Mouse (Mus musculus): ENCODE data around the gene Arx. TPM values are rescaled to one million over a fixed set of nuclear protein-coding genes. Genes with fewer than 3 reads are reported as not detected.

Arx gene
- total RNA-seq, 1 experiment = 0.09 TPM

- H3K36me3 ChIP-seq (ENCODE audit: control insufficient read depth, insufficient read depth, low read length, poor library complexity, severe bottlenecking) = no peaks in the 10 kb centered on the region
- no peak for DNase-seq (ENCODE audit: low read depth, low spot score)
- no peak overlapping the region for H3K4me3 ChIP-seq (ENCODE audit: insufficient read depth in 1 of 2, low read depth in 1 of 2, low read length in 2 of 2, poor library complexity in 1 of 2, severe bottlenecking in 1 of 2)
- no peaks in the 10 kb centered on the region for H3K4me1 ChIP-seq (ENCODE audit: control insufficient read depth in 2 of 2, insufficient read depth in 2 of 2, low read length in 2 of 2, poor library complexity in 1 of 2)
- in situ Hi-C loops (cut with MboI; ENCODE audit: low sequenced_read_pairs in 2 of 2, unreplicated experiment in 2 of 2) = no loop called here
- no peaks in the 10 kb centered on the region for H3K9me3 ChIP-seq (ENCODE audit: control insufficient read depth, insufficient read depth, low read depth, low read length)
- no peak overlapping the region for H3K9ac ChIP-seq (ENCODE audit: insufficient read depth, low read depth, low read length, poor library complexity, severe bottlenecking)
- TF ChIP-seq HCFC1 (IDR thresholded peaks at IDR 0.05; ENCODE audit: borderline replicate concordance, insufficient read depth, low read length) (no peak), ZC3H11A (IDR thresholded peaks at IDR 0.05; ENCODE audit: borderline replicate concordance, low read depth, low read length) (no peak), ZNF384 (IDR thresholded peaks at IDR 0.05; ENCODE audit: low read depth, low read length) (no peak), MAFK (IDR thresholded peaks at IDR 0.05; ENCODE audit: insufficient read depth, low read depth, low read length) (no peak), CHD2 (IDR thresholded peaks at IDR 0.05; ENCODE audit: low read depth, low read length) (no peak)
- H3K27ac ChIP-seq (ENCODE audit: insufficient read depth, low read depth, low read length, poor library complexity, severe bottlenecking) = no peak overlapping the region
These were observed 3.7 kb downstream of the Arx start for GRCm38 (mm10) chrX:93289851-93290380.

- Histone ChIP-seq H3K36me3 (ENCODE audit: control insufficient read depth, insufficient read depth, low read length, poor library complexity, severe bottlenecking) (no peaks in the 10 kb centered on the region), H3K4me3 (ENCODE audit: insufficient read depth in 1 of 2, low read depth in 1 of 2, low read length in 2 of 2, poor library complexity in 1 of 2, severe bottlenecking in 1 of 2) (no peak overlapping the region), H3K9me3 (ENCODE audit: control insufficient read depth, insufficient read depth, low read depth, low read length) (no peaks in the 10 kb centered on the region), H3K9ac (ENCODE audit: insufficient read depth, low read depth, low read length, poor library complexity, severe bottlenecking) (no peak overlapping the region), H3K27ac (ENCODE audit: insufficient read depth, low read depth, low read length, poor library complexity, severe bottlenecking) (no peak overlapping the region), H3K4me1 (ENCODE audit: control insufficient read depth in 2 of 2, insufficient read depth in 2 of 2, low read length in 2 of 2, poor library complexity in 1 of 2) (no peaks in the 10 kb centered on the region)
- in situ Hi-C loops (cut with MboI; ENCODE audit: low sequenced_read_pairs in 2 of 2, unreplicated experiment in 2 of 2) = no loop called here
- TF ChIP-seq ZNF384 (IDR thresholded peaks at IDR 0.05; ENCODE audit: low read depth, low read length) (no peak), MAFK (IDR thresholded peaks at IDR 0.05; ENCODE audit: insufficient read depth, low read depth, low read length) (no peak), HCFC1 (IDR thresholded peaks at IDR 0.05; ENCODE audit: borderline replicate concordance, insufficient read depth, low read length) (no peak)
- DNase-seq (ENCODE audit: low read depth, low spot score) = no peak
These were observed 5.8 kb downstream of the Arx start for GRCm38 (mm10) chrX:93292031-93292430.

- no peaks in the 10 kb centered on the region for H3K4me1 ChIP-seq (ENCODE audit: control insufficient read depth in 2 of 2, insufficient read depth in 2 of 2, low read length in 2 of 2, poor library complexity in 1 of 2)
- TF ChIP-seq MAFK (IDR thresholded peaks at IDR 0.05; ENCODE audit: insufficient read depth, low read depth, low read length) = no peak
- no peak for TF ChIP-seq ZC3H11A (IDR thresholded peaks at IDR 0.05; ENCODE audit: borderline replicate concordance, low read depth, low read length)
- H3K27ac ChIP-seq (ENCODE audit: insufficient read depth, low read depth, low read length, poor library complexity, severe bottlenecking) = no peak overlapping the region
- no peaks in the 10 kb centered on the region for H3K36me3 ChIP-seq (ENCODE audit: control insufficient read depth, insufficient read depth, low read length, poor library complexity, severe bottlenecking)
- in situ Hi-C loops (cut with MboI; ENCODE audit: low sequenced_read_pairs in 2 of 2, unreplicated experiment in 2 of 2) = no loop called here
- H3K4me3 ChIP-seq (ENCODE audit: insufficient read depth in 1 of 2, low read depth in 1 of 2, low read length in 2 of 2, poor library complexity in 1 of 2, severe bottlenecking in 1 of 2) = no peak overlapping the region; a peak in 1 of 4 replicates
- H3K9ac ChIP-seq (ENCODE audit: insufficient read depth, low read depth, low read length, poor library complexity, severe bottlenecking) = no peak overlapping the region
- no peak for DNase-seq (ENCODE audit: low read depth, low spot score)
- H3K9me3 ChIP-seq (ENCODE audit: control insufficient read depth, insufficient read depth, low read depth, low read length) = no peaks in the 10 kb centered on the region
These were observed 8.7 kb downstream of the Arx start for GRCm38 (mm10) chrX:93294736-93295490.

- no peaks in the 10 kb centered on the region for H3K9me3 ChIP-seq (ENCODE audit: control insufficient read depth, insufficient read depth, low read depth, low read length)
- H3K36me3 ChIP-seq (ENCODE audit: control insufficient read depth, insufficient read depth, low read length, poor library complexity, severe bottlenecking) = no peaks in the 10 kb centered on the region
- no peaks in the 10 kb centered on the region for H3K4me1 ChIP-seq (ENCODE audit: control insufficient read depth in 2 of 2, insufficient read depth in 2 of 2, low read length in 2 of 2, poor library complexity in 1 of 2)
- no peak overlapping the region for H3K27ac ChIP-seq (ENCODE audit: insufficient read depth, low read depth, low read length, poor library complexity, severe bottlenecking)
- DNase-seq (ENCODE audit: low read depth, low spot score) = no peak
- H3K4me3 ChIP-seq (ENCODE audit: insufficient read depth in 1 of 2, low read depth in 1 of 2, low read length in 2 of 2, poor library complexity in 1 of 2, severe bottlenecking in 1 of 2) = no peak overlapping the region
- in situ Hi-C loops (cut with MboI; ENCODE audit: low sequenced_read_pairs in 2 of 2, unreplicated experiment in 2 of 2) = no loop called here
- no peak for TF ChIP-seq CHD2 (IDR thresholded peaks at IDR 0.05; ENCODE audit: low read depth, low read length)
- no peak for TF ChIP-seq HCFC1 (IDR thresholded peaks at IDR 0.05; ENCODE audit: borderline replicate concordance, insufficient read depth, low read length)
- TF ChIP-seq ZNF384 (IDR thresholded peaks at IDR 0.05; ENCODE audit: low read depth, low read length) = no peak
- no peak for TF ChIP-seq MAFK (IDR thresholded peaks at IDR 0.05; ENCODE audit: insufficient read depth, low read depth, low read length)
- TF ChIP-seq ZC3H11A (IDR thresholded peaks at IDR 0.05; ENCODE audit: borderline replicate concordance, low read depth, low read length) = no peak
- H3K9ac ChIP-seq (ENCODE audit: insufficient read depth, low read depth, low read length, poor library complexity, severe bottlenecking) = no peak overlapping the region
These were observed 9.6 kb downstream of the Arx start for GRCm38 (mm10) chrX:93295819-93296218.
